Mouse (Mus musculus) right cerebral cortex, postnatal 36 days (tissue): ENCODE results near the gene Sirt4.

Experiments used
- DNase-seq, 2 experiments: peaks; one replicate each; pipeline ENCODE4 v3.0.0; 2022; ENCODE audit warnings: low spot score in 2 of 2, mixed read lengths in 1 of 2

Gene Sirt4

GRCm38 (mm10) chr5:115491771-115492322, 7.3 kb upstream of the Sirt4 start:
- no peak for DNase-seq

GRCm38 (mm10) chr5:115491076-115491475, 6.6 kb upstream of the Sirt4 start:
- DNase-seq = no peak

- no peak for DNase-seq
Measured at GRCm38 (mm10) chr5:115490638-115491000, 6.1 kb upstream of the Sirt4 start.

GRCm38 (mm10) chr5:115489699-115490637, 5.4 kb upstream of the Sirt4 start:
- DNase-seq = peak; percentile 78 to 80

- DNase-seq = peak; percentile 64 to 66
Measured at GRCm38 (mm10) chr5:115488841-115489698, 4.5 kb upstream of the Sirt4 start.

- no peak for DNase-seq
Measured at GRCm38 (mm10) chr5:115487942-115488580, 3.5 kb upstream of the Sirt4 start.

- DNase-seq = no peak
Measured at GRCm38 (mm10) chr5:115487353-115487752, 2.8 kb upstream of the Sirt4 start.

GRCm38 (mm10) chr5:115486726-115487125, 2.2 kb upstream of the Sirt4 start:
- DNase-seq = no peak

- DNase-seq = no peak
Measured at GRCm38 (mm10) chr5:115485489-115486205, 1.1 kb upstream of the Sirt4 start.

- no peak for DNase-seq
Measured at GRCm38 (mm10) chr5:115484996-115485395, 471 bp upstream of the Sirt4 start.

GRCm38 (mm10) chr5:115483385-115483784, 1.1 kb downstream of the Sirt4 start:
- DNase-seq = no peak

GRCm38 (mm10) chr5:115482390-115483265, 1.9 kb downstream of the Sirt4 start:
- no peak for DNase-seq

GRCm38 (mm10) chr5:115480101-115480500, 4.4 kb downstream of the Sirt4 start:
- no peak for DNase-seq

- DNase-seq = no peak
Measured at GRCm38 (mm10) chr5:115479561-115479960, 5.0 kb downstream of the Sirt4 start.

GRCm38 (mm10) chr5:115476107-115476727, 8.3 kb downstream of the Sirt4 start:
- DNase-seq = no peak

GRCm38 (mm10) chr5:115475337-115476106, 9.0 kb downstream of the Sirt4 start:
- no peak for DNase-seq

- no peak for DNase-seq
Measured at GRCm38 (mm10) chr5:115474174-115474828, 10.2 kb downstream of the Sirt4 start.

GRCm38 (mm10) chr5:115473191-115473590, 11.3 kb downstream of the Sirt4 start:
- DNase-seq = no peak
